Mouse (Mus musculus) erythroblast, embryonic 14.5 days (primary cell): ENCODE data around the gene Mief2. TPM values are rescaled to one million over a fixed set of nuclear protein-coding genes. Genes with fewer than 3 reads are reported as not detected.

Source experiments
- H3K27me3 ChIP-seq: 2 replicates; pipeline ENCODE4 v1.6.1; 2012; ENCODE audit warnings: inconsistent platforms; ENCODE audit not compliant: control insufficient read depth
- H3K36me3 ChIP-seq: 2 replicates; pipeline ENCODE4 v1.6.1; 2012; ENCODE audit warnings: mild to moderate bottlenecking, inconsistent platforms; ENCODE audit not compliant: control insufficient read depth
- H3K4me1 ChIP-seq: 2 replicates; pipeline ENCODE4 v1.6.1; 2012; ENCODE audit warnings: inconsistent platforms; ENCODE audit not compliant: control insufficient read depth
- H3K4me3 ChIP-seq: replicated peaks from 2 replicates; pipeline ENCODE3; 2012; ENCODE audit warnings: moderate library complexity, mild to moderate bottlenecking, inconsistent platforms
- H3K9me3 ChIP-seq: 2 replicates; pipeline ENCODE4 v1.6.1; 2012; ENCODE audit warnings: low read length, inconsistent platforms, mixed read lengths; ENCODE audit not compliant: control insufficient read depth
- GATA1 ChIP-seq: IDR thresholded peaks from 2 replicates; pipeline ENCODE4 v1.6.1; 2012; ENCODE audit warnings: low read length, inconsistent platforms, mixed read lengths
- TAL1 ChIP-seq: IDR thresholded peaks from 3 replicates; pipeline ENCODE4 v1.6.1; 2012; ENCODE audit warnings: low read length, inconsistent platforms, mixed read lengths
- polyA plus RNA-seq: library from polyadenylated mRNA; stranded (reverse); fragments of >175 nt; gene quantifications from 2 replicates; pipeline ENCODE4 v1.2.3, GENCODE M21; 2012

The Mief2 gene
- polyA plus RNA-seq, 1 experiment: 0.38 TPM

- no peaks in the 10 kb centered on the region for H3K27me3 ChIP-seq
- peaks cover 30% of the 10 kb centered on the region for H3K4me1 ChIP-seq
- 0 out of 2 replicates have a peak, but pooled peaks cover 2% of the 10 kb centered on the region for H3K36me3 ChIP-seq
- no peaks in the 10 kb centered on the region for H3K9me3 ChIP-seq
- TF ChIP-seq TAL1: no peak
- TF ChIP-seq GATA1: no peak
- H3K4me3 ChIP-seq: no peak overlapping the region
Observed at GRCm38 (mm10) chr11:60772161-60772560, 44.0 kb downstream of the Mief2 start.

- TF ChIP-seq TAL1: no peak
- no peak for TF ChIP-seq GATA1
- Histone ChIP-seq H3K4me1 (peaks cover 46% of the 10 kb centered on the region), H3K27me3 (no peaks in the 10 kb centered on the region), H3K9me3 (no peaks in the 10 kb centered on the region), H3K36me3 (peaks cover 13% of the 10 kb centered on the region), H3K4me3 (no peak overlapping the region)
Observed at GRCm38 (mm10) chr11:60774158-60774689, 46.0 kb downstream of the Mief2 start.

GRCm38 (mm10) chr11:60774841-60775240 lies 46.6 kb downstream of the Mief2 start:
- H3K27me3 ChIP-seq: no peaks in the 10 kb centered on the region
- peaks cover 19% of the 10 kb centered on the region for H3K36me3 ChIP-seq
- TF ChIP-seq TAL1 (no peak), GATA1 (no peak)
- no peaks in the 10 kb centered on the region for H3K9me3 ChIP-seq
- H3K4me1 ChIP-seq: peaks cover 51% of the 10 kb centered on the region
- peak overlapping the region; percentile 28 for H3K4me3 ChIP-seq

DNA sequence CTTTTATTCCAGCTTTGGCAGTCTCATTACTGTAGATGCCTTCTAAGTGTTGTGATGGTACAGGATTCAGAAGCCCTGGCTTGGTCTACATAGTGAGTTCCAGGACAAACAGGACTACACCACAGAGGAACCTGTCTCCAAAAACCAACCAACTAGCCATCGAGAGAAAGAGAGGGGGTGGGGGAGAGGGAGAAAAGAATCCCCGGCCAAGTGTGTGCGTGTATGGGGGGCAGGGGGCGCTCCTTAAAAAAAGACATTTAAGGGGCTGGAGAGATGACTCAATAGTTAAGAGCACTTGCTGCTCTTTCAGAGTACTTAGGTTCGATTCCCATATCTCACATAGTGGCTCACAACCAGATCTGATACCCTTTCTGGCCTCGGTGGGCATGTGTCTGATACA lies 47.4 kb downstream of the Mief2 start:
- H3K9me3 ChIP-seq: no peaks in the 10 kb centered on the region
- peaks cover 26% of the 10 kb centered on the region for H3K36me3 ChIP-seq
- no peaks in the 10 kb centered on the region for H3K27me3 ChIP-seq
- H3K4me1 ChIP-seq: peaks cover 58% of the 10 kb centered on the region
- H3K4me3 ChIP-seq: peak overlapping the region; percentile 85
- TF ChIP-seq GATA1 (no peak), TAL1 (no peak)

- H3K36me3 ChIP-seq: peaks cover 31% of the 10 kb centered on the region
- H3K4me1 ChIP-seq: peaks cover 65% of the 10 kb centered on the region
- no peak for TF ChIP-seq GATA1
- TF ChIP-seq TAL1: no peak
- no peaks in the 10 kb centered on the region for H3K9me3 ChIP-seq
- no peaks in the 10 kb centered on the region for H3K27me3 ChIP-seq
- H3K4me3 ChIP-seq: peak overlapping the region; percentile 85
Observed at GRCm38 (mm10) chr11:60776107-60776828, 48.1 kb downstream of the Mief2 start.

DNA sequence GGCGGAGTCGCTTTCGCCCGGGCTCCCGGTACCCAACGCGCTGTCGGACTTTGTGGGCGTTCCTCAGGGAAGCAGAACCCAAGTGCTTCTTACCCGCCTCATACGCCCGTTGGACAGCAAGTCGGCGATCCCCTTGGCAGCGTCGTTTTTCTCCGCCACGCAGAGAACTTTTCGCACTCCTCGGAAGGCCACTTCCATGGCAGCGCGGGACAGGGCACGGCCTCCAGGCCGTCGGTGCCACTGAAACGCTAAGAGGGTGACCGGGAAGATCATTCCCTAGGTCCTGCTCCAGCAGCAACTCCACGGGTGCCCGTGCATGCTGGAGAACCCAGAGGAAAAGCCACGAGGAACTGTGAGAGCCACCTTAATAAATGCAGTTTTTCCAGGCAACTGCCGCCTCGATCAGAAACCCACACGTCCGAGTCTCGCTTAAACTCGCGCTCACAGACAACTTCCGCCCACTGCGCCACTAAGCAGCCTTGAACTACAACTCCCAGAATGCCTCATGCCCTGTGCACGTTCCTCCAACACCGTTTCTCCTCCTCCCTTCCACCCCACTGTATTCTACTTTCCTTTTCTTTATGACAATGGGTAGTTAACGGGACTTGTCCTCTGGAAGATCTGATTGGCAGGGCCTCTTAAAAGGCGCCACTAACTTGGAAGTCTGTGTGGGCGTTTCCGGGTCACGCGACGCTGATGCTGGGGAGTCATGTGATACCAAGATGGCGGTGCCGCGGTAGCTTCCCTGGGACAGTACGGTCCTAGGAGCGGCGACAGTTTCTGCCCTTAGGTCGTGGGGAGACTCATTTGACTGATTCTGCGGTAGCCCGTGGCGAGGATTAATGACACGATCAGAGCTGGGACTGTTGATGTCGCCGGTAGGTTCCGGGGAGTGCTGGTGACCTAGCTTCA lies 48.9 kb downstream of the Mief2 start, which contains the start of the genes Top3a and Smcr8:
Gene Top3a, minus strand, starts transcription at position 537 of the 912 bp plus-strand sequence.
Gene Smcr8, plus strand, starts transcription at position 696 of the 912 bp plus-strand sequence.
- TF ChIP-seq GATA1: no peak
- no peak for TF ChIP-seq TAL1
- peaks cover 73% of the 10 kb centered on the region for H3K4me1 ChIP-seq
- no peaks in the 10 kb centered on the region for H3K9me3 ChIP-seq
- H3K4me3 ChIP-seq: peak within 1 kb of the TSS; percentile 85
- no peaks in the 10 kb centered on the region for H3K27me3 ChIP-seq
- H3K36me3 ChIP-seq: peaks cover 37% of the 10 kb centered on the region

GRCm38 (mm10) chr11:60777801-60778370 lies 49.7 kb downstream of the Mief2 start:
- Histone ChIP-seq H3K9me3 (no peaks in the 10 kb centered on the region), H3K4me1 (peaks cover 79% of the 10 kb centered on the region), H3K36me3 (peaks cover 45% of the 10 kb centered on the region), H3K4me3 (peak overlapping the region; percentile 85), H3K27me3 (no peaks in the 10 kb centered on the region)
- TF ChIP-seq TAL1 (no peak), GATA1 (no peak)

GRCm38 (mm10) chr11:60779673-60780189 lies 51.5 kb downstream of the Mief2 start:
- TF ChIP-seq GATA1 (no peak), TAL1 (no peak)
- Histone ChIP-seq H3K36me3 (peaks cover 60% of the 10 kb centered on the region), H3K27me3 (no peaks in the 10 kb centered on the region), H3K9me3 (no peaks in the 10 kb centered on the region), H3K4me1 (peaks cover 81% of the 10 kb centered on the region), H3K4me3 (peak overlapping the region; percentile 52)

Other genes with a start within 250 kb of the Mief2 start
- 2.2 and 2.5 TPM in 2 replicates for gene Alkbh5, start 192.0 kb upstream of the Mief2 start, polyA plus RNA-seq
- 2.5 and 4.0 TPM in 2 replicates for gene Llgl1, start 28.7 kb upstream of the Mief2 start, polyA plus RNA-seq
- gene Flii, start 1.1 kb upstream of the Mief2 start, polyA plus RNA-seq: 6.9 and 16.9 TPM in 2 replicates
- gene Top3a, start 49.0 kb downstream of the Mief2 start, polyA plus RNA-seq: 0.31 and 0.42 TPM in 2 replicates
- 0.05 and 0.06 TPM in 2 replicates for gene Smcr8, start 49.1 kb downstream of the Mief2 start, polyA plus RNA-seq
- not detected in 2 replicates for gene Shmt1, start 83.3 kb downstream of the Mief2 start, polyA plus RNA-seq
- 0.26 and 0.32 TPM in 2 replicates for gene Dhrs7b, start 102.2 kb downstream of the Mief2 start, polyA plus RNA-seq
- 1.3 and 1.8 TPM in 2 replicates for gene Tmem11, start 150.9 kb downstream of the Mief2 start, polyA plus RNA-seq
- gene Natd1, start 186.4 kb downstream of the Mief2 start, polyA plus RNA-seq: 15.0 and 24.8 TPM in 2 replicates
- 59.8 and 102 TPM in 2 replicates for gene Map2k3, start 203.6 kb downstream of the Mief2 start, polyA plus RNA-seq